Mouse (Mus musculus) midbrain, embryonic 16.5 days (tissue): Measurements from ENCODE around the gene Wscd1. TPM values are rescaled to one million over a fixed set of nuclear protein-coding genes. Genes with fewer than 3 reads are reported as not detected.
A peak's percentile ranks its signal among the peaks of the same experiment; 100 is the strongest.

Experiments used
- ATAC-seq: fragments of 200-750 bp; cut with Nextera tagmentation; 2 replicates; pipeline ENCODE4 v1.8.0; 2017; ENCODE audit warnings: moderate TSS enrichment
- H3K27ac ChIP-seq: fragments of 300-500 bp; sonication (generic); 2 replicates; pipeline ENCODE4 v1.5.1; 2014; ENCODE audit warnings: mild to moderate bottlenecking, low read length, mixed read lengths
- H3K27me3 ChIP-seq: fragments of 300-500 bp; sonication (generic); 2 replicates; pipeline ENCODE4 v1.6.1; 2014; ENCODE audit warnings: low read depth, low read length, mixed read lengths; ENCODE audit not compliant: control insufficient read depth, insufficient read depth
- H3K36me3 ChIP-seq: fragments of 300-500 bp; sonication (generic); 2 replicates; pipeline ENCODE4 v1.6.1; 2014; ENCODE audit warnings: mild to moderate bottlenecking, low read length, moderate library complexity, mixed read lengths; ENCODE audit not compliant: control insufficient read depth, insufficient read depth
- H3K4me1 ChIP-seq: fragments of 300-500 bp; sonication (generic); 2 replicates; pipeline ENCODE4 v1.6.1; 2014; ENCODE audit warnings: mild to moderate bottlenecking, low read length, mixed read lengths; ENCODE audit not compliant: control insufficient read depth, insufficient read depth
- H3K4me2 ChIP-seq: fragments of 300-500 bp; sonication (generic); 2 replicates; pipeline ENCODE4 v1.6.1; 2014; ENCODE audit warnings: mild to moderate bottlenecking, low read length, mixed read lengths
- H3K4me3 ChIP-seq: fragments of 300-500 bp; sonication (generic); 2 replicates; pipeline ENCODE4 v1.5.1; 2014; ENCODE audit warnings: low read depth, mild to moderate bottlenecking, low read length, moderate library complexity, mixed read lengths
- H3K9ac ChIP-seq: fragments of 300-500 bp; sonication (generic); 2 replicates; pipeline ENCODE4 v1.6.1; 2014; ENCODE audit warnings: low read depth, low read length, mixed read lengths
- H3K9me3 ChIP-seq: fragments of 300-500 bp; sonication (generic); replicated peaks from 2 replicates; pipeline ENCODE4 v1.6.1; 2014; ENCODE audit warnings: mild to moderate bottlenecking, low read length, mixed read lengths; ENCODE audit not compliant: control insufficient read depth, poor library complexity, severe bottlenecking
- WGBS: fragments of 180-500 bp; shearing (Covaris S2); extraction: QIAGEN DNeasy Blood & Tissue Kit; methylation state at CpG from one replicate; pipeline ENCODE4 v1.1.7; 2014; 5-methylcytosine and 5-hydroxymethylcytosine counted together
- polyA plus RNA-seq: library from polyadenylated mRNA; unstranded; fragments of >200 nt; fragmentation: Nextera tagmentation; extraction: Ambion mirVana; gene quantifications from 2 replicates; pipeline ENCODE4 v1.2.1, GENCODE M21; 2015

Gene Wscd1
- 75.3 and 86.3 TPM in 2 replicates for polyA plus RNA-seq

GRCm38 (mm10) chr11:71749671-71750070, at the start of gene Wscd1:
TSS of gene Wscd1 (plus strand) at chr11:71749920.
- Histone ChIP-seq H3K27me3 (no peaks in the 10 kb centered on the region), H3K4me1 (peaks cover 20% of the 10 kb centered on the region), H3K4me3 (peak within 1 kb of the TSS; percentile 86), H3K4me2 (peak within 1 kb of the TSS; percentile 78), H3K9ac (peak within 1 kb of the TSS; percentile 93), H3K36me3 (no peaks in the 10 kb centered on the region), H3K27ac (peak within 1 kb of the TSS; percentile 84), H3K9me3 (no peaks in the 10 kb centered on the region)
- no peak for ATAC-seq
- 2% methylated on average over 5 of the region's 5 CpGs for WGBS

GRCm38 (mm10) chr11:71728066-71728465, 21.7 kb upstream of the Wscd1 start:
- Histone ChIP-seq H3K27me3 (no peaks in the 10 kb centered on the region), H3K27ac (no peak overlapping the region), H3K4me3 (no peak overlapping the region), H3K36me3 (no peaks in the 10 kb centered on the region), H3K9ac (no peak overlapping the region), H3K4me1 (peaks cover 5% of the 10 kb centered on the region; the same call in 1 of the 2 replicates), H3K9me3 (no peaks in the 10 kb centered on the region), H3K4me2 (no peak overlapping the region)
- no peak for ATAC-seq
- WGBS = 78% methylated on average over 3 of the region's 3 CpGs

DNA sequence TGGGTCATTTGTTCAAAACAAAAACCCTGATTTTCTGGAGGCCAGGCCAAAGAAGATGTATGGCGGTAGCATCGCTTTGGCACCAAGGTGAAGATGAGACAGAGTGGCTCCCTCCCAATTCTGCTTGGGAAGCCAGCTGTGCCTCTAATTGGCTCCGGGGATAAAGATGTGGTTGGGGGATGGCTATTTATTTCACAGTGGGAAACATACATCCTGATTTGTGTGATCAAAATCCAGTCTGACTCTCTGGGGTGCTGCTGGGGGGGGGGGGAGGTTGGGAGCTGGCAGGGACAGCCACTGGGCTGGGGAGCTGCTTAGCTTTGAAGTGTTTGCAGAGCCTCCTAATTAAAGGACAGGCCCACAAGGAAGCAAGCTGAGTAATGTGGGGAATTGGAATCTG, 20.4 kb upstream of the Wscd1 start:
- no peak overlapping the region for H3K9ac ChIP-seq
- no peaks in the 10 kb centered on the region for H3K36me3 ChIP-seq
- no peak overlapping the region for H3K27ac ChIP-seq
- no peak overlapping the region for H3K4me3 ChIP-seq
- H3K27me3 ChIP-seq = no peaks in the 10 kb centered on the region
- no peak for ATAC-seq
- peaks cover 5% of the 10 kb centered on the region; the same call in 1 of the 2 replicates for H3K4me1 ChIP-seq
- H3K9me3 ChIP-seq = no peaks in the 10 kb centered on the region
- WGBS = 24% methylated on average over 3 of the region's 3 CpGs
- H3K4me2 ChIP-seq = no peak overlapping the region

GRCm38 (mm10) chr11:71733771-71734170, 15.9 kb upstream of the Wscd1 start:
- H3K9ac ChIP-seq = no peak overlapping the region
- no peak overlapping the region for H3K27ac ChIP-seq
- no peak overlapping the region for H3K4me2 ChIP-seq
- H3K36me3 ChIP-seq = no peaks in the 10 kb centered on the region
- H3K9me3 ChIP-seq = no peaks in the 10 kb centered on the region
- H3K4me3 ChIP-seq = no peak overlapping the region
- no peaks in the 10 kb centered on the region for H3K27me3 ChIP-seq
- WGBS = 82% methylated on average over 4 of the region's 4 CpGs
- no peak for ATAC-seq
- peaks cover 10% of the 10 kb centered on the region for H3K4me1 ChIP-seq

DNA sequence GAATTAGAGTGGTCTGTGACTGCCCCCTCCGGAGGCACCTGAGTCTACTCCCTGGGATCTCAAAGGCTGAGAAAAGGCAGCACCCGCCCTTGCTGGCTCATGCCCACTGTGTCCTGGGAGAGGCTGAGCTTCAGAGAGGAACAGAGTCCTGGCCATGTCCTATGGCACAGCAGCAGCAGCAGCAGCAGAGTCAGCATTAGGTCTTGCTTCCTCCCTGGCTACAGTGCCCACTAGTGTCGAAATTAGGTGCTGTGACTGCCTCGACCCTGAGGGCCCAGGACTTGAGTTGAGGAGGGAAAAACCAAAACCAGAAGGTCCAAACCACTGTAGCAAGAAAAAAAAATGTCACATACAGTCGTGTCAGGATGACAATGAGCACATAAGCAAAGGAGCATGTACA, 12.6 kb upstream of the Wscd1 start:
- Histone ChIP-seq H3K4me1 (peaks cover 18% of the 10 kb centered on the region), H3K27me3 (no peaks in the 10 kb centered on the region), H3K27ac (no peak overlapping the region), H3K36me3 (no peaks in the 10 kb centered on the region), H3K9me3 (no peaks in the 10 kb centered on the region), H3K4me3 (no peak overlapping the region), H3K4me2 (no peak overlapping the region), H3K9ac (no peak overlapping the region)
- 27% methylated on average over 5 of the region's 5 CpGs for WGBS
- ATAC-seq = no peak

DNA sequence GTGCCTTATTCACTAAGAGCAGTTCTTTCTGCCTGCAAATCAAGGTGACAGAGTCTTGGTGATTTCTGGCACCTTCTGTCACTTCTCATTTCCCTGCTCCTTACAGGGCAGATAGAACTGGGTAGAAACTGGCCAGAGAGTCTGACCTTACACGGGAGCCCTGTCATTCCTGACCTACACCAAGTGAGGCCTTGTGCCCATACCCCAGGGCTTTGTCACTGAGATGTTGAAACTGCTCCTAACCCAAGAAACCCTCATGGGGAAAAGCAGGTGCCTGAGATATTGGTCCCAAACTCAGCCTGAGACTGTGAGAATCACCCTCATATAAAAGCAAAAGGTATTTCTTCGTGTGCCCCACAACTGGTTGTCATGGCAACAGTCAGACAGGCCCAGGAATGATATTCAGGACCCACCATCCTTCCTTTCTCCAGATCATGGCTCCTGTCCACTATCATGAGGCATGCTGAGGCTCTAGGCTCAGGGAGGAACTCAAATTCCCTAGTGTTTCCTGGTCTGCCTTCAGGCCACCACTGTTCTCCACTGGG, 11.1 kb upstream of the Wscd1 start:
- no peak overlapping the region for H3K27ac ChIP-seq
- peaks cover 18% of the 10 kb centered on the region for H3K4me1 ChIP-seq
- H3K36me3 ChIP-seq = no peaks in the 10 kb centered on the region
- WGBS = 31% methylated on average over 2 of the region's 2 CpGs
- H3K27me3 ChIP-seq = no peaks in the 10 kb centered on the region
- H3K9ac ChIP-seq = no peak overlapping the region
- no peak overlapping the region for H3K4me2 ChIP-seq
- H3K9me3 ChIP-seq = no peaks in the 10 kb centered on the region
- H3K4me3 ChIP-seq = no peak overlapping the region
- ATAC-seq = no peak

DNA sequence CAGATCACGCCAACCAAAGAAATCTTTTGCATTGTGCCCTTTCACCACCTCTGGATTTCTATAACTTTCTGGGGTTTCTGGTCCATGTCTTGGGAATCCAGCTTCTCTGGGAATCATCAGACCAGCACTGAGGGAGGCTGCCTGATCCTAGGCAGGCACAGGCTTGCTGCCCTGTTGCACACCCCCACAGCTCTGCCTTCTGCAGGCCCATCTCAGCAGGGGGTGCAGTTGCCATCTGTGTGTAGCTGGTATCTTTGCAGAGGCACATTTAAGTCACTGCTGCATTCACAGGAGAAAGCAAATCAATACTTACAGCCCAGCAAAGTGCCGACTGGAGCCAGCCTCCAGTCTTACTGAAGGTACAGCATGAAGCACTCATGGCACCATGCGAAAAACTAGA, 3.8 kb upstream of the Wscd1 start:
- H3K4me1 ChIP-seq = peaks cover 6% of the 10 kb centered on the region; the same call in 1 of the 2 replicates
- no peaks in the 10 kb centered on the region for H3K27me3 ChIP-seq
- no peak overlapping the region for H3K27ac ChIP-seq
- H3K4me3 ChIP-seq = no peak overlapping the region
- no peaks in the 10 kb centered on the region for H3K9me3 ChIP-seq
- H3K36me3 ChIP-seq = no peaks in the 10 kb centered on the region
- no peak for ATAC-seq
- 85% methylated on average over 3 of the region's 3 CpGs for WGBS
- no peak overlapping the region for H3K9ac ChIP-seq
- no peak overlapping the region for H3K4me2 ChIP-seq

- Histone ChIP-seq H3K4me2 (no peak overlapping the region), H3K9ac (no peak overlapping the region), H3K27me3 (no peaks in the 10 kb centered on the region), H3K27ac (no peak overlapping the region), H3K4me1 (peaks cover 7% of the 10 kb centered on the region; the same call in 1 of the 2 replicates), H3K4me3 (no peak overlapping the region), H3K36me3 (no peaks in the 10 kb centered on the region), H3K9me3 (no peaks in the 10 kb centered on the region)
- 78% methylated on average over 7 of the region's 7 CpGs for WGBS
- ATAC-seq = no peak
Observed at GRCm38 (mm10) chr11:71747719-71748118, 2.0 kb upstream of the Wscd1 start.

GRCm38 (mm10) chr11:71750534-71751173, 934 bp downstream of the Wscd1 start:
- peak overlapping the region; percentile 86 for H3K4me3 ChIP-seq
- under 1% methylated on average over 48 of the region's 60 CpGs for WGBS
- peaks cover 29% of the 10 kb centered on the region for H3K4me1 ChIP-seq
- no peaks in the 10 kb centered on the region for H3K36me3 ChIP-seq
- ATAC-seq = peak; percentile 95
- H3K9ac ChIP-seq = peak overlapping the region; percentile 93
- peak overlapping the region; percentile 78 for H3K4me2 ChIP-seq
- peak overlapping the region; percentile 84 for H3K27ac ChIP-seq
- no peaks in the 10 kb centered on the region for H3K27me3 ChIP-seq
- H3K9me3 ChIP-seq = no peaks in the 10 kb centered on the region
